Mouse (Mus musculus): ENCODE measurements around the gene Gm5148.

- TF ChIP-seq CTCF (IDR thresholded peaks at IDR 0.05; ENCODE audit: low read depth) (no peak), EP300 (IDR thresholded peaks at IDR 0.05; ENCODE audit: low read depth) (no peak)
Measured at GRCm38 (mm10) chr3:37766628-37767027, 42.3 kb upstream of the Gm5148 start.
